Mouse (Mus musculus): ENCODE data around the gene Tmem138. TPM values are rescaled to one million over a fixed set of nuclear protein-coding genes. Genes with fewer than 3 reads are reported as not detected.

Gene Tmem138
- 1.5 and 1.7 TPM in 2 replicates for total RNA-seq (2014; rRNA removed)
- 2.8 and 3.3 TPM in 2 replicates for polyA plus RNA-seq (2012; rRNA removed)

- DNase-seq (ENCODE audit: extremely low read depth, low read depth, low spot score) = peak; percentile 88
- Histone ChIP-seq H3K4me3 (ENCODE audit: insufficient read depth, low read depth, low read length) (peak within 1 kb of the TSS; percentile 79), H3K36me3 (ENCODE audit: control insufficient read depth, insufficient read depth, low read length) (peaks cover 12% of the 10 kb centered on the region; the same call in 1 of the 2 replicates), H3K27me3 (ENCODE audit: control insufficient read depth, insufficient read depth, low read length) (no peaks in the 10 kb centered on the region), H3K79me2 (ENCODE audit: control insufficient read depth, insufficient read depth, low read length) (no peaks in the 10 kb centered on the region; the same call in 1 of the 2 replicates), H3K9ac (ENCODE audit: low read depth, low read length) (peak within 1 kb of the TSS; percentile 83), H3K27ac (replicated peaks; ENCODE audit: insufficient read depth, low read depth, low read length) (peak within 1 kb of the TSS; percentile 96), H3K4me1 (ENCODE audit: control insufficient read depth, insufficient read depth, low read length) (peaks cover 4% of the 10 kb centered on the region; the same call in 1 of the 2 replicates)
- TF ChIP-seq CTCF (IDR thresholded peaks at IDR 0.05; ENCODE audit: low read depth, low read length) (peak; percentile 61), POLR2A (IDR thresholded peaks at IDR 0.05; ENCODE audit: extremely low read depth, insufficient read depth, low read length) (peak; percentile 87)
- WGBS = 1% methylated on average over 44 of the region's 44 CpGs
These were observed at the start of gene Tmem138, which contains the start of gene Cyb561a3 for GRCm38 (mm10) chr19:10576690-10577561. TSS of gene Tmem138 (minus strand) at chr19:10577362. TSS of gene Cyb561a3 (plus strand) at chr19:10577172.

GRCm38 (mm10) chr19:10608573-10609240 lies 31.5 kb upstream of the Tmem138 start:
- no peak overlapping the region for H3K9ac ChIP-seq (ENCODE audit: low read depth, low read length)
- TF ChIP-seq CTCF (IDR thresholded peaks at IDR 0.05; ENCODE audit: low read depth, low read length) = no peak
- no peak for TF ChIP-seq POLR2A (IDR thresholded peaks at IDR 0.05; ENCODE audit: extremely low read depth, insufficient read depth, low read length)
- H3K36me3 ChIP-seq (ENCODE audit: control insufficient read depth, insufficient read depth, low read length) = peaks cover 58% of the 10 kb centered on the region
- peaks cover 4% of the 10 kb centered on the region; the same call in 1 of the 2 replicates for H3K4me1 ChIP-seq (ENCODE audit: control insufficient read depth, insufficient read depth, low read length)
- H3K79me2 ChIP-seq (ENCODE audit: control insufficient read depth, insufficient read depth, low read length) = peaks cover 20% of the 10 kb centered on the region; the same call in 1 of the 2 replicates
- H3K27me3 ChIP-seq (ENCODE audit: control insufficient read depth, insufficient read depth, low read length) = no peaks in the 10 kb centered on the region
- WGBS = 86% methylated on average over 5 of the region's 5 CpGs
- H3K27ac ChIP-seq (replicated peaks; ENCODE audit: insufficient read depth, low read depth, low read length) = no peak overlapping the region
- DNase-seq (ENCODE audit: extremely low read depth, low read depth, low spot score) = no peak
- H3K4me3 ChIP-seq (ENCODE audit: insufficient read depth, low read depth, low read length) = no peak overlapping the region

DNA sequence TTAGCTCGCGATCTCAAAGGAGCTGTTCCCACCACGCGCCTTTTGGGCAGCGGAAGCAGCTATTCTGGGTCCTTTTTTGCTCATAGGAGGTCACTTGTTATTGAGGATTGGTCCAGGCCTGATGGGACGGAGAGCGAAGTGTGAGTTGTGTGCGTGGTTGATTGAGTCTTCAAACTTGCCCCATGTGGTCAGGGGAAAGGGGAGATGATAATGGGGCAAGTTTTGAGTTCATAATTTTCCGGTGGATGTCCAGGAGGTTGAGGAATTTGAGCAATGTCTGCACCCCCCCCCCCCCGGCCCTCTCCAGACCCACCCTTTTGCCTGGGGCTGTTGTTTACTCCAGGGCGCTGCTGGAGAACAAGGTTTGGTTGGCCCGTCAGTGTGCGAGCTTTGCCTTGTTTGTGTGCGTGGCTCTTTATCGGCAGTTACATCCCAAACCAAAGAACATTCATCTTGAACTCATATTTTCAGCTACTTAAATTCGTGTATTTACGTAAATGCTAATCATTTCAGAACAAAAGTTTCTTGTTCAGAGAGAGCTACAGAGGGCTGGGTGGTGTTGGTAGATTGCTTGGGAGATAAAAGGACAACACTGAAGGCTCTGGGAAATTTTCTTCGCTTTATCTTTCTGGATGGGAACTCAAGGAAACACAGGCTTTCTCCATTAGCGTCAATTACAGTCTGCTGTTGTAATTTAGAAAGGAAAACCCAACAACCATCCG lies 28.9 kb upstream of the Tmem138 start:
- Histone ChIP-seq H3K4me3 (ENCODE audit: insufficient read depth, low read depth, low read length) (peak overlapping the region; percentile 89), H3K27ac (replicated peaks; ENCODE audit: insufficient read depth, low read depth, low read length) (peak overlapping the region; percentile 88), H3K27me3 (ENCODE audit: control insufficient read depth, insufficient read depth, low read length) (no peaks in the 10 kb centered on the region), H3K36me3 (ENCODE audit: control insufficient read depth, insufficient read depth, low read length) (peaks cover 37% of the 10 kb centered on the region), H3K4me1 (ENCODE audit: control insufficient read depth, insufficient read depth, low read length) (peaks cover 11% of the 10 kb centered on the region), H3K79me2 (ENCODE audit: control insufficient read depth, insufficient read depth, low read length) (peaks cover 29% of the 10 kb centered on the region; the same call in 1 of the 2 replicates), H3K9ac (ENCODE audit: low read depth, low read length) (peak overlapping the region; percentile 94)
- WGBS = 4% methylated on average over 20 of the region's 20 CpGs
- TF ChIP-seq POLR2A (IDR thresholded peaks at IDR 0.05; ENCODE audit: extremely low read depth, insufficient read depth, low read length) = no peak
- TF ChIP-seq CTCF (IDR thresholded peaks at IDR 0.05; ENCODE audit: low read depth, low read length) = no peak
- DNase-seq (ENCODE audit: extremely low read depth, low read depth, low spot score) = peak; percentile 46

DNA sequence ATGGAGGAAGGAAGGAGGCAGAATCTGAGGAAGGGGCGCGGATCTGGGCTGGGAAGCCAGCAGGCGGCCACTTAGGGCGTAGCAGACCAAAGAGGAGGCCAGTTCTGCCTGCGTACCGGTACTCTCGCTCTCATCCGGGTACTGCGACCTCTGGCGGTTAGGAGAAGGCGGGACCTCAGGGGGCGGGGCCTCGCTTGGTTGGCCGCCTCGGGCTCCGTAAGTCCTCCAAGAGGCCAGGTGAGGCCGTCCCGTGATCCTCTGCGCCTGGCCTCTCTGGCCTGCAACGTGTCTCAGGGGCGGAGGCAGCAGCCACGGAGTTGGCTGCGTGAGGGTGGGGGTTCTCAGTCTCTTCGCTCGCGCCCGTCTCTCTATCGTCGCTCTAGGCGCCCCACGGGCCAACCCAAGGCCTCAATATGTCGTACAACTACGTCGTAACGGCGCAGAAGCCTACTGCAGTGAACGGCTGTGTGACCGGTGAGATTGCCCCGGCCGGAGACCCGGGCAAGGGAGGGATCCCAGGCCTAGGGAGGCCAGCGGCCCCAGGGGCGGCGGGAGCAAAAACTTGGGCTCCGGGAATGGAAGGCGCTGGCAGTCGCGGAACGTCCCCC lies 28.2 kb upstream of the Tmem138 start, which contains the start of the genes Ddb1 and Tkfc:
Gene Ddb1 (plus strand): TSS at position 35 of the 608 bp plus-strand sequence.
Gene Tkfc (minus strand): TSS at position 362 of the 608 bp plus-strand sequence.
- peak; percentile 91 for DNase-seq (ENCODE audit: extremely low read depth, low read depth, low spot score)
- Histone ChIP-seq H3K27ac (replicated peaks; ENCODE audit: insufficient read depth, low read depth, low read length) (peak within 1 kb of the TSS; percentile 88), H3K79me2 (ENCODE audit: control insufficient read depth, insufficient read depth, low read length) (peaks cover 29% of the 10 kb centered on the region; the same call in 1 of the 2 replicates), H3K4me3 (ENCODE audit: insufficient read depth, low read depth, low read length) (peak within 1 kb of the TSS; percentile 89), H3K36me3 (ENCODE audit: control insufficient read depth, insufficient read depth, low read length) (peaks cover 31% of the 10 kb centered on the region), H3K9ac (ENCODE audit: low read depth, low read length) (peak within 1 kb of the TSS; percentile 94), H3K27me3 (ENCODE audit: control insufficient read depth, insufficient read depth, low read length) (no peaks in the 10 kb centered on the region), H3K4me1 (ENCODE audit: control insufficient read depth, insufficient read depth, low read length) (peaks cover 15% of the 10 kb centered on the region)
- TF ChIP-seq CTCF (IDR thresholded peaks at IDR 0.05; ENCODE audit: low read depth, low read length) (peak; percentile 62), POLR2A (IDR thresholded peaks at IDR 0.05; ENCODE audit: extremely low read depth, insufficient read depth, low read length) (peak; percentile 78)
- under 1% methylated on average over 49 of the region's 49 CpGs for WGBS

DNA sequence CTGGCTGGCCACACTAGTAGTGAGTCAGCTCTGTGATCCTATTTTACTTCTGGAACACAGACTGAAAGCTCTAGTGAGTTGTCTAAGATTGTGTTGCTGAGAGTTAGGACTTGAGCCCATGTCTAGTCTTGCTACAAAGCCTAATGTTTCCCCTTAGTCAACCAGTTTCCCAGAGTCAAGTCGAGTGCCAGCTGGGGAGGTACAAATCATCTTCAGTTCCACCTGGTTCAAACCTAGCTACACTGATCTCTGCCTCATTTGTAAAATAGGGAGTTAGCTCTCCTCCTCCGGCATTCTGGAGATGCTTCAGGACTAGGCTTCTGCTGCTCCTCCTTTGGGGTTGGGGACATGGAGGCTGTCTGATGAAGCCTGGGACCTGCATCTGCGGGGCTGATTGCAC lies 27.4 kb upstream of the Tmem138 start:
- H3K27ac ChIP-seq (replicated peaks; ENCODE audit: insufficient read depth, low read depth, low read length) = peak overlapping the region; percentile 85
- 15% methylated on average over 3 of the region's 3 CpGs for WGBS
- DNase-seq (ENCODE audit: extremely low read depth, low read depth, low spot score) = no peak

More for the DNA sequence above, 27.4 kb upstream of the Tmem138 start:
- peak overlapping the region; percentile 87 for H3K9ac ChIP-seq (ENCODE audit: low read depth, low read length)
- peaks cover 33% of the 10 kb centered on the region for H3K36me3 ChIP-seq (ENCODE audit: control insufficient read depth, insufficient read depth, low read length)
- H3K4me1 ChIP-seq (ENCODE audit: control insufficient read depth, insufficient read depth, low read length) = peaks cover 19% of the 10 kb centered on the region
- H3K4me3 ChIP-seq (ENCODE audit: insufficient read depth, low read depth, low read length) = peak overlapping the region; percentile 89
- H3K27me3 ChIP-seq (ENCODE audit: control insufficient read depth, insufficient read depth, low read length) = no peaks in the 10 kb centered on the region
- peaks cover 28% of the 10 kb centered on the region; the same call in 1 of the 2 replicates for H3K79me2 ChIP-seq (ENCODE audit: control insufficient read depth, insufficient read depth, low read length)
- TF ChIP-seq POLR2A (IDR thresholded peaks at IDR 0.05; ENCODE audit: extremely low read depth, insufficient read depth, low read length) (no peak), CTCF (IDR thresholded peaks at IDR 0.05; ENCODE audit: low read depth, low read length) (no peak)
